ENCODE assay signal across 8 mouse cellular contexts in the genomic region with DNA sequence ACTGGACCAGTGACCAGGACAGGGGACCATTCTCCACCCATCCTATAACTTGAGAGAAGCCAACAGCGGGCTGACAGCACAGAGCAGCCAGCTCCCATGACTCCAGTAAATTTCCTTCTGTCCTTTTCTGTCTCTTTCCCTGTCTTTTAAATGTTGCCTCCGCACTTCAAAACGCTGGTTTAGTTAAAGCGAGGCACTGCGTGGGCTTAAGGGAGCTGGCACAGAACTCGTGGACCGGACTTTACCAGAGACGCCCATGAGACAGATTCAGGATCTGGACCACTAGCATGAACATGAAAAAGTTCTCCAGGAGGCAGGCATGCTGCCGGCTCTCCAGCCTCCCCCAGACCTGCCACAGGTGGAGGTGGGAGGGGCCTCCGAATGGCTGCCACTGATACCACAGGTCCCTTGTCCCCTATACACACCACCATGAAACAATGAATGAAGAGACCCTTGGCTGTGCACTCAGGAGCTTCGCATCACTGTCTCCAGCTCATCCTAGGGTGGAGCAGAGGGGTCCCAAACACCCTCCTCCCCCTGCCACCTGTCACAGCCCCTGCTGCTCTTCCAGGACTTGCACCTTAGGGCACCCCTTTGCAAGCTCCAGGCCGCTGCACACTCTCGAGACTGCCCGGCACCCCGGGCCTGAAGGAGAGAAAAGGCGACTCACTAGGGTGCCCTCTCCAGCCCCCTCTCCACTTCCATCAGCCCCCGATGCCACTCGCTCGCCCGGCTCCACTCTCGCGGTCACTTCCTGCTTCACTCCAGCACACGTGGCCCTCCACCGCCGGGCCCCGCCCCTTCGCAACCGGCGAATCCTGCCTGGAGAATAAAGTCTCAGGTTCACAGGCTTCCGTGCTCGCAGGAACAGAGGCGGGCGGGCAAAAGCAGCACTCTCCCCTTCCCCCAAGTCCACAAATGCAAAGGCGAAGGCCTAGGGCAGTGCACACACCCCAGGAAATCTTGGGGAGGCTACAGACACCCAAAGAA. TPM values are rescaled to one million over a fixed set of nuclear protein-coding genes. Genes with fewer than 3 reads are reported as not detected.
DNase-seq lines count a peak whose midpoint lies in the region; ATAC-seq and TF ChIP-seq lines count a peak whose summit lies in the region.

No protein-coding gene starts in this region.

- WGBS in forebrain, embryonic 10.5 days: 6% methylated on average over 34 of the region's 34 CpGs
- WGBS in heart, embryonic 16.5 days: 6% methylated on average over 34 of the region's 34 CpGs
- WGBS in liver, embryonic 14.5 days (ENCODE audit: insufficient replicate concordance): 8% methylated on average over 33 of the region's 34 CpGs
- WGBS in stomach, embryonic 15.5 days: 8% methylated on average over 33 of the region's 34 CpGs

- H3K9me3 ChIP-seq in forebrain, embryonic 10.5 days: no peaks in the 10 kb centered on the region
- H3K9me3 ChIP-seq in heart, embryonic 16.5 days (replicated peaks; ENCODE audit: control insufficient read depth, low read length): no peaks in the 10 kb centered on the region
- no peaks in the 10 kb centered on the region for H3K9me3 ChIP-seq in liver, embryonic 14.5 days (ENCODE audit: control insufficient read depth, low read length)
- no peaks in the 10 kb centered on the region for H3K9me3 ChIP-seq in stomach, embryonic 15.5 days

- peak; percentile 68 to 85 for DNase-seq in CD8-positive naive resting alpha-beta T cell, adult 2 months (ENCODE audit: low read depth in 2 of 2, low spot score in 2 of 2)
- DNase-seq in c-Kit-negative CD71-positive TER-119-positive erythroid progenitor cells, embryonic 14.5 days (ENCODE audit: low read depth, low spot score): peak; percentile 3
- peak; percentile 85 for DNase-seq in forebrain, embryonic 10.5 days (ENCODE audit: extremely low spot score, low spot score)
- peak; percentile 86 to 92 for DNase-seq in kidney, postnatal 25 days
- DNase-seq in liver, embryonic 14.5 days (ENCODE audit: low read depth in 3 of 3, low spot score in 3 of 3): peak; percentile 57 to 59 (median 58)
- peak; percentile 85 for DNase-seq in neural tube, embryonic 10.5 days (ENCODE audit: extremely low spot score, low spot score)

- H3K36me3 ChIP-seq in forebrain, embryonic 10.5 days (replicated peaks): no peaks in the 10 kb centered on the region
- H3K36me3 ChIP-seq in heart, embryonic 16.5 days (ENCODE audit: control insufficient read depth, insufficient read depth): no peaks in the 10 kb centered on the region
- H3K36me3 ChIP-seq in liver, embryonic 14.5 days (replicated peaks; ENCODE audit: control insufficient read depth, insufficient read depth, low read depth): no peaks in the 10 kb centered on the region
- H3K36me3 ChIP-seq in stomach, embryonic 15.5 days: no peaks in the 10 kb centered on the region

- H3K4me3 ChIP-seq in forebrain, embryonic 10.5 days: peak overlapping the region; percentile 75
- peak overlapping the region; percentile 80 for H3K4me3 ChIP-seq in heart, embryonic 16.5 days (ENCODE audit: low read length)
- H3K4me3 ChIP-seq in liver, embryonic 14.5 days (ENCODE audit: insufficient read depth in 1 of 2, low read depth in 2 of 2, low read length in 2 of 2): peak overlapping the region; percentile 61 to 62
- H3K4me3 ChIP-seq in stomach, embryonic 15.5 days (replicated peaks): peak overlapping the region; percentile 67

- peak overlapping the region; percentile 95 for H3K4me2 ChIP-seq in heart, embryonic 16.5 days (ENCODE audit: low read depth, low read length)
- peak overlapping the region; percentile 75 for H3K4me2 ChIP-seq in liver, embryonic 14.5 days (ENCODE audit: low read depth)
- H3K4me2 ChIP-seq in stomach, embryonic 15.5 days: peak overlapping the region; percentile 95

- peak overlapping the region; percentile 84 for H3K27ac ChIP-seq in forebrain, embryonic 10.5 days
- H3K27ac ChIP-seq in heart, embryonic 16.5 days (ENCODE audit: low read length): no peak overlapping the region
- no peak overlapping the region for H3K27ac ChIP-seq in liver, embryonic 14.5 days
- no peak overlapping the region for H3K27ac ChIP-seq in stomach, embryonic 15.5 days

- 0 out of 2 replicates have a peak, but pooled peaks cover 6% of the 10 kb centered on the region for H3K27me3 ChIP-seq in forebrain, embryonic 10.5 days (ENCODE audit: poor library complexity, severe bottlenecking)
- H3K27me3 ChIP-seq in heart, embryonic 16.5 days (ENCODE audit: control insufficient read depth, insufficient read depth, low read length): no peaks in the 10 kb centered on the region
- H3K27me3 ChIP-seq in liver, embryonic 14.5 days (ENCODE audit: control insufficient read depth, insufficient read depth, low read length): no peaks in the 10 kb centered on the region
- H3K27me3 ChIP-seq in stomach, embryonic 15.5 days (replicated peaks): no peaks in the 10 kb centered on the region

- no peak for TF ChIP-seq CTCF in liver, embryonic 14.5 days (IDR thresholded peaks at IDR 0.05; ENCODE audit: low read depth)

- no peak for TF ChIP-seq EP300 in liver, embryonic 14.5 days (IDR thresholded peaks at IDR 0.05; ENCODE audit: low read depth)

- peak overlapping the region; percentile 87 for H3K9ac ChIP-seq in heart, embryonic 16.5 days (ENCODE audit: low read length)
- H3K9ac ChIP-seq in liver, embryonic 14.5 days (replicated peaks): peak overlapping the region; percentile 57
- peak overlapping the region; percentile 47 for H3K9ac ChIP-seq in stomach, embryonic 15.5 days

- peaks cover 39% of the 10 kb centered on the region for H3K4me1 ChIP-seq in forebrain, embryonic 10.5 days
- peaks cover 12% of the 10 kb centered on the region for H3K4me1 ChIP-seq in heart, embryonic 16.5 days (ENCODE audit: control insufficient read depth, insufficient read depth, low read length)
- peaks cover 0 to 5% of the 10 kb centered on the region in 2 experiments; a peak in 3 of 4 replicates for H3K4me1 ChIP-seq in liver, embryonic 14.5 days (replicated peaks; ENCODE audit: control insufficient read depth in 2 of 2, insufficient read depth in 2 of 2, low read length in 1 of 2)
- H3K4me1 ChIP-seq in stomach, embryonic 15.5 days: peaks cover 9% of the 10 kb centered on the region; the same call in 1 of the 2 replicates

- peak; percentile 88 for ATAC-seq in heart, embryonic 16.5 days (replicated peaks; ENCODE audit: extremely low read depth, insufficient read depth, low FRiP score)
- ATAC-seq in liver, embryonic 14.5 days (ENCODE audit: insufficient read depth): peak; percentile 75
- peak; percentile 86 for ATAC-seq in stomach, embryonic 15.5 days (ENCODE audit: insufficient read depth, low FRiP score, low read depth)

RNA-seq across cellular contexts. Expression of gene Sstr2, which starts 53.8 kb away (rescaled TPM):
- 2.7 and 4.1 TPM in 2 replicates for polyA plus RNA-seq in forebrain, embryonic 10.5 days (2016; fragmentation: Nextera tagmentation; extraction: Ambion mirVana)
- polyA plus RNA-seq in heart, embryonic 16.5 days (2015; fragmentation: Nextera tagmentation; extraction: Ambion mirVana): 1.2 and 2.6 TPM in 2 replicates
- polyA plus RNA-seq in liver, embryonic 14.5 days (2012; rRNA removed): 2.8 and 3.5 TPM in 2 replicates
- polyA plus RNA-seq in liver, embryonic 14.5 days (2014; fragmentation: Nextera tagmentation; extraction: Ambion mirVana): 3.6 and 3.8 TPM in 2 replicates
- 1.7 and 1.9 TPM in 2 replicates for polyA plus RNA-seq in stomach, embryonic 15.5 days (2015; fragmentation: Nextera tagmentation; extraction: Ambion mirVana)

Comparison
In these comparisons a context has a peak if more than half of its experiments do, and no peak if none do; other contexts are left out.
1. DNase-seq: peak in every context shown above with its lines; median percentile 89 in kidney, postnatal 25 days; 85 in forebrain, embryonic 10.5 days; 85 in neural tube, embryonic 10.5 days; 76 in CD8-positive naive resting alpha-beta T cell, adult 2 months; 58 in liver, embryonic 14.5 days; 3 in c-Kit-negative CD71-positive TER-119-positive erythroid progenitor cells, embryonic 14.5 days.